In genomic region chr1:159739478-159739877, GRCm38 (mm10) we compare ENCODE assay signal across 15 mouse cellular contexts.
A peak's percentile ranks its signal among the peaks of the same experiment; 100 is the strongest.
DNase-seq lines count a peak whose midpoint lies in the region; ATAC-seq lines count a peak whose summit lies in the region.
"Had no signal": no experiment of that assay in that cellular context is flagged by ENCODE, and none has a peak within 500 bp of the region (broad histone marks: within the 10 kb centered on the region; RNA-seq: fewer than 3 reads in every experiment).

No protein-coding gene starts in this region.

- H3K36me3 ChIP-seq in forebrain, embryonic 14.5 days (ENCODE audit: control insufficient read depth, insufficient read depth, low read length): no peaks in the 10 kb centered on the region
- H3K36me3 ChIP-seq in forebrain, embryonic 11.5 days (ENCODE audit: control insufficient read depth, insufficient read depth, low read length): no peaks in the 10 kb centered on the region
- H3K36me3 ChIP-seq in midbrain, embryonic 11.5 days (ENCODE audit: control insufficient read depth, insufficient read depth, low read length): no peaks in the 10 kb centered on the region
- H3K36me3 ChIP-seq in midbrain, embryonic 15.5 days (replicated peaks): no peaks in the 10 kb centered on the region
- H3K36me3 ChIP-seq: embryonic facial prominence, embryonic 13.5 days; hindbrain, embryonic 13.5 days; lung, embryonic 15.5 days had no signal

- H3K9me3 ChIP-seq in forebrain, embryonic 14.5 days (replicated peaks; ENCODE audit: control insufficient read depth, low read length): no peaks in the 10 kb centered on the region
- no peaks in the 10 kb centered on the region for H3K9me3 ChIP-seq in forebrain, embryonic 11.5 days (ENCODE audit: control insufficient read depth, low read length)
- no peaks in the 10 kb centered on the region for H3K9me3 ChIP-seq in midbrain, embryonic 11.5 days (ENCODE audit: control insufficient read depth, low read length)
- no peaks in the 10 kb centered on the region for H3K9me3 ChIP-seq in midbrain, embryonic 15.5 days
- H3K9me3 ChIP-seq: embryonic facial prominence, embryonic 13.5 days; forebrain, embryonic 13.5 days; hindbrain, embryonic 13.5 days; lung, embryonic 15.5 days; megakaryocyte, embryonic 14.5 days had no signal

- H3K4me1 ChIP-seq in forebrain, embryonic 14.5 days (ENCODE audit: control insufficient read depth, insufficient read depth, low read length): peaks cover 10% of the 10 kb centered on the region
- no peaks in the 10 kb centered on the region; the same call in 1 of the 2 replicates for H3K4me1 ChIP-seq in forebrain, embryonic 11.5 days (replicated peaks; ENCODE audit: control insufficient read depth, insufficient read depth, low read length)
- H3K4me1 ChIP-seq in midbrain, embryonic 11.5 days (ENCODE audit: control insufficient read depth, insufficient read depth, low read length): peaks cover 4% of the 10 kb centered on the region; the same call in 1 of the 2 replicates
- peaks cover 7% of the 10 kb centered on the region; the same call in 1 of the 2 replicates for H3K4me1 ChIP-seq in midbrain, embryonic 15.5 days

- no peak for ATAC-seq in forebrain, embryonic 14.5 days
- no peak for ATAC-seq in forebrain, embryonic 11.5 days (replicated peaks; ENCODE audit: low FRiP score)
- no peak for ATAC-seq in midbrain, embryonic 11.5 days (ENCODE audit: low FRiP score)
- no peak for ATAC-seq in midbrain, embryonic 15.5 days (replicated peaks)
- ATAC-seq: forebrain, embryonic 13.5 days had no signal

- no peak overlapping the region for H3K9ac ChIP-seq in forebrain, embryonic 14.5 days (ENCODE audit: low read length)
- H3K9ac ChIP-seq in forebrain, embryonic 11.5 days (ENCODE audit: low read length): no peak overlapping the region
- H3K9ac ChIP-seq in midbrain, embryonic 11.5 days (ENCODE audit: low read length): no peak overlapping the region
- H3K9ac ChIP-seq in midbrain, embryonic 15.5 days: no peak overlapping the region
- H3K9ac ChIP-seq: embryonic facial prominence, embryonic 13.5 days; forebrain, embryonic 13.5 days; hindbrain, embryonic 13.5 days; lung, embryonic 15.5 days had no signal

- H3K4me3 ChIP-seq in forebrain, embryonic 14.5 days (ENCODE audit: low read depth, low read length): no peak overlapping the region
- no peak overlapping the region for H3K4me3 ChIP-seq in forebrain, embryonic 11.5 days (ENCODE audit: low read depth, low read length)
- H3K4me3 ChIP-seq in midbrain, embryonic 11.5 days (ENCODE audit: low read depth, low read length): no peak overlapping the region
- H3K4me3 ChIP-seq in midbrain, embryonic 15.5 days: no peak overlapping the region
- H3K4me3 ChIP-seq: embryonic facial prominence, embryonic 13.5 days; forebrain, embryonic 13.5 days; hindbrain, embryonic 13.5 days; lung, embryonic 15.5 days; megakaryocyte, embryonic 14.5 days had no signal

- no peak overlapping the region for H3K27ac ChIP-seq in forebrain, embryonic 14.5 days (ENCODE audit: low read depth, low read length)
- H3K27ac ChIP-seq in forebrain, embryonic 11.5 days (ENCODE audit: low read depth, low read length): no peak overlapping the region
- H3K27ac ChIP-seq in midbrain, embryonic 11.5 days (ENCODE audit: low read depth, low read length): no peak overlapping the region
- H3K27ac ChIP-seq in midbrain, embryonic 15.5 days: no peak overlapping the region
- H3K27ac ChIP-seq: embryonic facial prominence, embryonic 13.5 days; forebrain, embryonic 13.5 days; hindbrain, embryonic 13.5 days; lung, embryonic 15.5 days had no signal

- 87% methylated on average over 3 of the region's 3 CpGs for WGBS in forebrain, embryonic 14.5 days
- WGBS in forebrain, embryonic 11.5 days: 84% methylated on average over 3 of the region's 3 CpGs
- 84% methylated on average over 3 of the region's 3 CpGs for WGBS in midbrain, embryonic 11.5 days
- WGBS in midbrain, embryonic 15.5 days: 65% methylated on average over 3 of the region's 3 CpGs

- H3K4me2 ChIP-seq in forebrain, embryonic 14.5 days (ENCODE audit: low read length): no peak overlapping the region
- H3K4me2 ChIP-seq in forebrain, embryonic 11.5 days (ENCODE audit: low read depth, low read length, severe bottlenecking): no peak overlapping the region
- H3K4me2 ChIP-seq in midbrain, embryonic 11.5 days: no peak overlapping the region
- H3K4me2 ChIP-seq in midbrain, embryonic 15.5 days: no peak overlapping the region
- H3K4me2 ChIP-seq: embryonic facial prominence, embryonic 13.5 days; forebrain, embryonic 13.5 days; hindbrain, embryonic 13.5 days; lung, embryonic 15.5 days had no signal

- H3K27me3 ChIP-seq in forebrain, embryonic 14.5 days (replicated peaks; ENCODE audit: control insufficient read depth, insufficient read depth, low read length): no peaks in the 10 kb centered on the region
- no peaks in the 10 kb centered on the region for H3K27me3 ChIP-seq in forebrain, embryonic 11.5 days (ENCODE audit: control insufficient read depth, insufficient read depth, low read length)
- no peaks in the 10 kb centered on the region; the same call in 1 of the 2 replicates for H3K27me3 ChIP-seq in midbrain, embryonic 11.5 days (ENCODE audit: control insufficient read depth, insufficient read depth, low read length)
- H3K27me3 ChIP-seq in midbrain, embryonic 15.5 days (replicated peaks): no peaks in the 10 kb centered on the region
- H3K27me3 ChIP-seq: embryonic facial prominence, embryonic 13.5 days; forebrain, embryonic 13.5 days; hindbrain, embryonic 13.5 days; lung, embryonic 15.5 days; megakaryocyte, embryonic 14.5 days had no signal

- peak; percentile 27 for DNase-seq in forebrain, embryonic 14.5 days (ENCODE audit: low spot score)
- DNase-seq in forebrain, embryonic 11.5 days (ENCODE audit: low spot score): no peak
- DNase-seq in midbrain, embryonic 11.5 days (ENCODE audit: low spot score, missing footprints): peak; percentile 66
- peak; percentile 17 to 55 for DNase-seq in layer of hippocampus, postnatal 14 days (ENCODE audit: low spot score in 2 of 2)
- peak; percentile 12 for DNase-seq in right cerebral cortex, postnatal 14 days
- DNase-seq in T-cell, adult 2 months (ENCODE audit: low spot score): no peak
- DNase-seq in kidney, postnatal 14 days: no peak
- DNase-seq: kidney, adult 18-20 months; kidney, postnatal 4 days had no signal

Comparison
In these comparisons a context has a peak if more than half of its experiments do, and no peak if none do; other contexts are left out.
1. DNase-seq: peak in forebrain, embryonic 14.5 days (single experiment), midbrain, embryonic 11.5 days (single experiment), layer of hippocampus, postnatal 14 days (2 of 2) and right cerebral cortex, postnatal 14 days (single experiment); none in forebrain, embryonic 11.5 days (single experiment), T-cell, adult 2 months (single experiment) and kidney, postnatal 14 days (single experiment).